Mouse (Mus musculus) kidney, postnatal 0 days (tissue): ENCODE data around the gene Slc25a47. TPM values are rescaled to one million over a fixed set of nuclear protein-coding genes. Genes with fewer than 3 reads are reported as not detected.

Experiments
- ATAC-seq: fragments of 200-750 bp; cut with Nextera tagmentation; replicated peaks from 2 replicates; pipeline ENCODE4 v1.8.0; 2017; ENCODE audit warnings: low read depth, moderate number of reproducible peaks, moderate TSS enrichment, moderate library complexity; ENCODE audit not compliant: low FRiP score
- DNase-seq: peaks from one replicate; pipeline ENCODE4 v3.0.0-alpha.2; 2016; ENCODE audit warnings: low spot score
- H3K27ac ChIP-seq: fragments of 300-500 bp; sonication (generic); 2 replicates; pipeline ENCODE4 v1.5.1; 2014; ENCODE audit warnings: mild to moderate bottlenecking
- H3K27me3 ChIP-seq: fragments of 300-500 bp; sonication (generic); 2 replicates; pipeline ENCODE4 v1.6.1; 2014; ENCODE audit warnings: low read length, mixed read lengths; ENCODE audit not compliant: insufficient read depth
- H3K36me3 ChIP-seq: fragments of 300-500 bp; sonication (generic); 2 replicates; pipeline ENCODE4 v1.6.1; 2014; ENCODE audit warnings: low read length, mixed read lengths; ENCODE audit not compliant: insufficient read depth
- H3K4me1 ChIP-seq: fragments of 300-500 bp; sonication (generic); replicated peaks from 2 replicates; pipeline ENCODE4 v1.6.1; 2014; ENCODE audit warnings: antibody characterized with exemption, low read length, mixed read lengths; ENCODE audit not compliant: insufficient read depth
- H3K4me2 ChIP-seq: fragments of 300-500 bp; sonication (generic); 2 replicates; pipeline ENCODE4 v1.6.1; 2014; ENCODE audit warnings: mild to moderate bottlenecking, low read length, moderate library complexity, mixed read lengths
- H3K4me3 ChIP-seq: fragments of 300-500 bp; sonication (generic); replicated peaks from 2 replicates; pipeline ENCODE4 v1.5.1; 2014; ENCODE audit warnings: low read depth, low read length
- H3K9ac ChIP-seq: fragments of 300-500 bp; sonication (generic); 2 replicates; pipeline ENCODE4 v1.6.1; 2014; ENCODE audit warnings: low read depth, low read length
- H3K9me3 ChIP-seq: fragments of 300-500 bp; sonication (generic); replicated peaks from 2 replicates; pipeline ENCODE4 v1.6.1; 2016; ENCODE audit warnings: low read length, inconsistent platforms, mixed read lengths
- CTCF ChIP-seq: IDR thresholded peaks from 2 replicates; pipeline ENCODE4 v1.5.1; 2016; ENCODE audit warnings: antibody characterized with exemption, low read depth, mild to moderate bottlenecking, moderate library complexity
- WGBS: fragments of 180-500 bp; shearing (Covaris S2); extraction: QIAGEN DNeasy Blood & Tissue Kit; methylation state at CpG from one replicate; pipeline ENCODE4 v1.1.7; 2014; 5-methylcytosine and 5-hydroxymethylcytosine counted together
- polyA plus RNA-seq: library from polyadenylated mRNA; unstranded; fragments of >200 nt; fragmentation: Nextera tagmentation; extraction: Ambion mirVana; gene quantifications from 2 replicates; pipeline ENCODE4 v1.2.1, GENCODE M21; 2015

Gene Slc25a47
- polyA plus RNA-seq, 1 experiment from 2014 or later, result 7.1 TPM

DNA sequence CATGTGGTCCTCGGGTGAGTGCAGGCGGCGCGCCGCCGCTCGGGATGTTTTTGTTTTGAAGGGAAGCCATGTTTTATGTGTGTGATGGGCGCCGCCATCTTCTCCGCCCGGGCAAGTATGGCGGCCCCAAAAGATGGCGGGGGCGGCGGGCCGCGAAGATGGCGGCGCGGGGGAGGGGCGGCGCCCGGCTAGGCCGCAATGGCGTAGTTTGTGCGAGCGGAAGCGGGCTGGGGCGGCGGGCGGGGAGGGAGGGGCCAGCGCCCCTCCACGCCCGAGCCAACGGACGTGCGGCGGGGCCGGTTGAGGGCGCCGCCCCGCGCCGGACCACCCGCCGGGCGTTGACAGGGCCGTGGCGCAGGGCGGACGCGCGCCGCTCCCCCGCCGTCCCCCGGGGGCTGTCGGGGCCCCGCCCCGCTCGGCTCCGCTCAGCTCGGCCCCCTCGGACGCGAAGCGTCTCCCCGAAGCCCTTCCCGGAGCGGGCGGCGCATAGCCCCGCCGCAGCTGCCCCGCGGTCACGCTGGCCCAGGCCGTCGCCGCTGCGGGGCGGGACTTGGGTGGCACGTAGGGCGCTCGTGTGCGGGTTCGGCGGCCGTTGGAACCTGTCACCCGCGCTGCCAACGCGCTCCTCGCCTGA is 41.7 kb upstream of the Slc25a47 start:
- Histone ChIP-seq H3K9me3 (no peaks in the 10 kb centered on the region), H3K36me3 (no peaks in the 10 kb centered on the region), H3K4me3 (peak overlapping the region; percentile 98), H3K27me3 (no peaks in the 10 kb centered on the region), H3K27ac (peak overlapping the region; percentile 99), H3K4me1 (peaks cover 8% of the 10 kb centered on the region), H3K4me2 (peak overlapping the region; percentile 75), H3K9ac (peak overlapping the region; percentile 95)
- TF ChIP-seq CTCF, result no peak
- under 1% methylated on average over 78 of the region's 94 CpGs for WGBS
- ATAC-seq, result peak; percentile 34
- DNase-seq, result peak; percentile 94

DNA sequence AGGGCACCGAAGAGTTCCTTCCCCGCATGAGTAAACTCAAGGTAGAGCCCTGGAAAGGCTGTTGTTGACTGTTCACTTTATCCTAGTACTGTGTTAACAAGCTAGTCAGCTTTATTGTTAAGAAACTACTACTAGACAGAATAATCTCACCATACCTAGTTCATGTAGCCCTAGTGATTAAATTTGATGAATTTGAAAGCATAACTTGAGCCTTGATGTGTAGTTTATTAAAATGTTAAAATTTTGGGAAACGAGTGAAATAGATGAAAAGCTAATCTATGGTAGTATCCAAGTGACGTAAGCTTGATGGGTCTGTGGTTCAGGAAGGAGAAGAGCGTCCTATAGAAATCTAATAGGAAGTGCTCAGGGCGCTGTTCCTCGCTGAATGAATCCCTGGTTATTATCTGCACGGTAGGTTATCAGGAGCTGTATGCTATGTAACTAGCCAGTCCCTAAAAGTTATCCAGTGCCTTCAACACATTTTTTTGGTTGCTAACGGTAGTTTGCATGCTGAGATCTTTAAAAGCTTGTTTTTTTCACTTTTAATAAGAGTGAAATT is 40.8 kb upstream of the Slc25a47 start:
- no peaks in the 10 kb centered on the region for H3K36me3 ChIP-seq
- H3K9ac ChIP-seq, result peak overlapping the region; percentile 95
- H3K27ac ChIP-seq, result peak overlapping the region; percentile 99
- peak overlapping the region; percentile 98 for H3K4me3 ChIP-seq
- H3K9me3 ChIP-seq, result no peaks in the 10 kb centered on the region
- 11% methylated on average over 9 of the region's 9 CpGs for WGBS
- TF ChIP-seq CTCF, result no peak
- peak; percentile 41 for DNase-seq
- peaks cover 8% of the 10 kb centered on the region for H3K4me1 ChIP-seq
- ATAC-seq, result no peak
- H3K27me3 ChIP-seq, result no peaks in the 10 kb centered on the region
- H3K4me2 ChIP-seq, result peak overlapping the region; percentile 75

DNA sequence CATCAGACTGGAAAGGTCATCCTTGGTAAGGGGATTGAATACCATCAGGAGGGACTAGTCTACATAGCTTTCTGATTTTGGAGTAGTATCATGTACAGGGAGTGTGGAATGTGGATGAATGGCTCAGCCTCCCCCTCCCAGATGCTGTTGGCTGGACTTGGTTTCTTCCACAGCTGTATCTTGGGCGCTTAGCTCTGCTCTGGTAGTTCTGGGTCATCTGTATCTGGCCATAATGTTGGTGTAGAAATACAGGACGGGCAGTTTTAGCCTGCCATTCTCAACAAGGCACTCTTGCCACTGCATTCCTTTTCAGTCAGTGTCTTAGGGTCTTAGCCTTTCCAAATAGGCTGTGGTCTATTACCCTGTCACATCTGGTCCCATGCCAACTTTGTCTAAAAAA is 34.2 kb upstream of the Slc25a47 start:
- no peak for TF ChIP-seq CTCF
- Histone ChIP-seq H3K9ac (no peak overlapping the region), H3K4me1 (peaks cover 13% of the 10 kb centered on the region; the same call in 1 of the 2 replicates), H3K36me3 (no peaks in the 10 kb centered on the region), H3K4me2 (no peak overlapping the region), H3K9me3 (no peaks in the 10 kb centered on the region), H3K4me3 (no peak overlapping the region), H3K27ac (no peak overlapping the region), H3K27me3 (no peaks in the 10 kb centered on the region)
- WGBS, result 45% methylated on average over 2 of the region's 2 CpGs
- peak; percentile 72 for DNase-seq
- ATAC-seq, result peak; percentile 72; the same call in 1 of the 2 replicates

DNA sequence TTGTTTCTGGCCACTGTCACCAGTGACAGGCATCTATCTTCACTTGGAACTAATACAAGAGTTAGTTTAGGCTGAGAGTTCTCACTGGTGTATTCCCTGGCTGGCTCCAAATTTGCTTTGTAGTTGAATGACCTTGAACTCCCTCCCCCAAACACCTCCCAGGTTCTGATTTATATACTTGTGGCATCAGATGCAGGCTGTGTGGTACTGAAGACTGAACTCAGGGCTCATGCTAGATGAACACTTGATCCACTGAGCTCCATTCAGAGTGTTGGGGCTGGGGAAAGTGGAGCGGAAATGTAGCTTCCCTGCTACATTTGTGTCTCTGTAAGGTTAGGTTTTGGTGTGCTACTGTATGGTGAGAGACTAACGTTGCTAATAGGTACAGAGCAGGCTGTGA is 31.5 kb upstream of the Slc25a47 start:
- WGBS, result 72% methylated on average over 2 of the region's 2 CpGs
- TF ChIP-seq CTCF, result no peak

DNA sequence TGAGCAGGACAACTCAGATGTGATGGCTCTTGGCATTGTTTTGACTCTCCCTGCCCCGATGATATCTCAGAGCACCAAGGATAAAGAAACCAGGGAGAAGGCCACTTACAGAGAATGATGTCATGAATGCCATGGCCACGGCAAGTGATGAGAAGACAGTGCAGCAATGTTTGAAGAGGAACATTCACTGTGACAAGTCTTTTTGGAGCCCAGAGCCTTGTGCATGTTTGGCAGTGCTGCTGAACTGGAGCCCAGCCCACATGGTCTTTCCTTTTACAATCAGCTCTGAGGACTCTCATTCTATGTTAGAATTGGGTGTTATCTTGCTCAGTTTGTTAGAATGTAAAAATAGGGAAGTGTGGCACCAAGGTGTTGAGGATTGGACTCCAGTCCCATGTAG is 27.4 kb upstream of the Slc25a47 start:
- Histone ChIP-seq H3K36me3 (0 out of 2 replicates have a peak, but pooled peaks cover 2% of the 10 kb centered on the region), H3K4me2 (no peak overlapping the region), H3K27ac (no peak overlapping the region), H3K9ac (no peak overlapping the region), H3K27me3 (no peaks in the 10 kb centered on the region), H3K4me3 (no peak overlapping the region), H3K9me3 (no peaks in the 10 kb centered on the region), H3K4me1 (0 out of 2 replicates have a peak, but pooled peaks cover 4% of the 10 kb centered on the region)
- no peak for ATAC-seq
- no peak for TF ChIP-seq CTCF
- WGBS, result 83% methylated on average over 2 of the region's 2 CpGs
- DNase-seq, result no peak

More for the DNA sequence above, 31.5 kb upstream of the Slc25a47 start:
- peaks cover 13% of the 10 kb centered on the region; the same call in 1 of the 2 replicates for H3K4me1 ChIP-seq
- H3K27me3 ChIP-seq, result no peaks in the 10 kb centered on the region
- no peak overlapping the region for H3K4me2 ChIP-seq
- no peak overlapping the region for H3K4me3 ChIP-seq
- H3K9ac ChIP-seq, result no peak overlapping the region
- H3K9me3 ChIP-seq, result no peaks in the 10 kb centered on the region
- ATAC-seq (no peak), DNase-seq (no peak)
- 0 out of 2 replicates have a peak, but pooled peaks cover 2% of the 10 kb centered on the region for H3K36me3 ChIP-seq
- H3K27ac ChIP-seq, result no peak overlapping the region

DNA sequence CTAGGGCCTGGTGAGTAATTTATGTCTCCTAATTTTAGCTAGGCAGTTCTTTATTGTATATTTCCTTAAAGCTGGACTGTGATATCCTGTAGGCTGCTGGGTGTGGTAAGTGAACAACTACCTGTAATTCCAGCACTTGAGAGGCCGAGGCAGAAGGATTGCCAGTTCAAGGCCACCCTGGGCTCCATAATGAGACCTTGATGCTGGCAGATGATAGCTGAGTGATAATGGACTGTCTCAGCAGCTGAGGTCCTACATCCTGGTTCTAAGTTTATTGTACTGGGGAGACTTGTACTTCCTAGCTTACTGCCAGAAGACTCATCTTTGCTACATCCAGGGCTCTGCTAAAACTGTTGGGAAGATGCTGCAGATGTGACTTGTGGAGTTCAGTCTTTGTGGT is 26.1 kb upstream of the Slc25a47 start:
- Histone ChIP-seq H3K36me3 (peaks cover 10% of the 10 kb centered on the region; the same call in 1 of the 2 replicates), H3K27me3 (no peaks in the 10 kb centered on the region), H3K4me1 (no peaks in the 10 kb centered on the region), H3K9me3 (no peaks in the 10 kb centered on the region), H3K27ac (no peak overlapping the region), H3K4me2 (no peak overlapping the region), H3K9ac (no peak overlapping the region), H3K4me3 (no peak overlapping the region)
- no peak for DNase-seq
- 71% methylated on average over 1 of the region's 1 CpGs for WGBS
- TF ChIP-seq CTCF, result no peak
- ATAC-seq, result no peak
